Mouse (Mus musculus): ENCODE data around the gene Aak1. TPM values are rescaled to one million over a fixed set of nuclear protein-coding genes. Genes with fewer than 3 reads are reported as not detected.

The Aak1 gene
- polyA plus RNA-seq, 1 experiment from 2014 or later: 2.2 TPM

- Histone ChIP-seq H3K9me3 (ENCODE audit: low read length) (no peaks in the 10 kb centered on the region), H3K4me3 (ENCODE audit: low read depth, low read length) (no peak overlapping the region), H3K27me3 (ENCODE audit: insufficient read depth, low read length) (no peaks in the 10 kb centered on the region), H3K36me3 (replicated peaks; ENCODE audit: insufficient read depth, low read length) (peaks cover 15% of the 10 kb centered on the region), H3K9ac (replicated peaks) (no peak overlapping the region), H3K4me1 (ENCODE audit: insufficient read depth) (peaks cover 3% of the 10 kb centered on the region), H3K4me2 (ENCODE audit: low read depth, low read length) (no peak overlapping the region), H3K27ac (ENCODE audit: low read depth) (no peak overlapping the region)
- 84% methylated on average over 6 of the region's 6 CpGs for WGBS (ENCODE audit: insufficient replicate concordance)
- DNase-seq: no peak
- ATAC-seq: no peak
- TF ChIP-seq EP300 (IDR thresholded peaks at IDR 0.05; ENCODE audit: low read depth): no peak
- no peak for TF ChIP-seq CTCF (IDR thresholded peaks at IDR 0.05; ENCODE audit: low read depth)
Observed at GRCm38 (mm10) chr6:86997360-86997759, 148.0 kb downstream of the Aak1 start.

- Histone ChIP-seq H3K4me3 (ENCODE audit: low read depth, low read length) (no peak overlapping the region), H3K4me2 (ENCODE audit: low read depth, low read length) (no peak overlapping the region), H3K9me3 (ENCODE audit: low read length) (no peaks in the 10 kb centered on the region), H3K9ac (replicated peaks) (no peak overlapping the region), H3K27me3 (ENCODE audit: insufficient read depth, low read length) (no peaks in the 10 kb centered on the region), H3K4me1 (ENCODE audit: insufficient read depth) (peaks cover 7% of the 10 kb centered on the region), H3K36me3 (replicated peaks; ENCODE audit: insufficient read depth, low read length) (peaks cover 15% of the 10 kb centered on the region), H3K27ac (ENCODE audit: low read depth) (no peak overlapping the region)
- DNase-seq (no peak), ATAC-seq (peak; percentile 68)
- 71% methylated on average over 6 of the region's 6 CpGs for WGBS (ENCODE audit: insufficient replicate concordance)
- TF ChIP-seq CTCF (IDR thresholded peaks at IDR 0.05; ENCODE audit: low read depth): no peak
- TF ChIP-seq EP300 (IDR thresholded peaks at IDR 0.05; ENCODE audit: low read depth): no peak
Observed at GRCm38 (mm10) chr6:87001995-87002394, 152.7 kb downstream of the Aak1 start.

- peaks cover 12% of the 10 kb centered on the region for H3K36me3 ChIP-seq (replicated peaks; ENCODE audit: insufficient read depth, low read length)
- no peaks in the 10 kb centered on the region for H3K9me3 ChIP-seq (ENCODE audit: low read length)
- DNase-seq (peak; percentile 84), ATAC-seq (peak; percentile 57; the same call in 1 of the 2 replicates)
- peaks cover 7% of the 10 kb centered on the region for H3K4me1 ChIP-seq (ENCODE audit: insufficient read depth)
- no peak overlapping the region for H3K4me3 ChIP-seq (ENCODE audit: low read depth, low read length)
- no peak overlapping the region for H3K9ac ChIP-seq (replicated peaks)
- no peak overlapping the region for H3K4me2 ChIP-seq (ENCODE audit: low read depth, low read length)
- H3K27me3 ChIP-seq (ENCODE audit: insufficient read depth, low read length): no peaks in the 10 kb centered on the region
- H3K27ac ChIP-seq (ENCODE audit: low read depth): no peak overlapping the region
- WGBS (ENCODE audit: insufficient replicate concordance): 38% methylated on average over 8 of the region's 8 CpGs
- TF ChIP-seq CTCF (IDR thresholded peaks at IDR 0.05; ENCODE audit: low read depth): peak; percentile 92
- TF ChIP-seq EP300 (IDR thresholded peaks at IDR 0.05; ENCODE audit: low read depth): no peak
Observed at GRCm38 (mm10) chr6:87002521-87003055, 153.3 kb downstream of the Aak1 start.

- TF ChIP-seq CTCF (IDR thresholded peaks at IDR 0.05; ENCODE audit: low read depth) (no peak), EP300 (IDR thresholded peaks at IDR 0.05; ENCODE audit: low read depth) (no peak)
- Histone ChIP-seq H3K27ac (ENCODE audit: low read depth) (no peak overlapping the region), H3K36me3 (replicated peaks; ENCODE audit: insufficient read depth, low read length) (no peaks in the 10 kb centered on the region), H3K4me2 (ENCODE audit: low read depth, low read length) (no peak overlapping the region), H3K4me3 (ENCODE audit: low read depth, low read length) (no peak overlapping the region), H3K9me3 (ENCODE audit: low read length) (no peaks in the 10 kb centered on the region), H3K9ac (replicated peaks) (no peak overlapping the region), H3K27me3 (ENCODE audit: insufficient read depth, low read length) (no peaks in the 10 kb centered on the region), H3K4me1 (ENCODE audit: insufficient read depth) (peaks cover 7% of the 10 kb centered on the region)
- WGBS (ENCODE audit: insufficient replicate concordance): 62% methylated on average over 2 of the region's 2 CpGs
- no peak for DNase-seq
- ATAC-seq: no peak
Observed at GRCm38 (mm10) chr6:87004099-87004498, 154.8 kb downstream of the Aak1 start.

GRCm38 (mm10) chr6:87005577-87005976 lies 156.3 kb downstream of the Aak1 start:
- H3K4me2 ChIP-seq (ENCODE audit: low read depth, low read length): no peak overlapping the region
- ATAC-seq: no peak
- no peaks in the 10 kb centered on the region for H3K9me3 ChIP-seq (ENCODE audit: low read length)
- DNase-seq: no peak
- H3K9ac ChIP-seq (replicated peaks): no peak overlapping the region
- H3K4me3 ChIP-seq (ENCODE audit: low read depth, low read length): no peak overlapping the region
- TF ChIP-seq CTCF (IDR thresholded peaks at IDR 0.05; ENCODE audit: low read depth) (no peak), EP300 (IDR thresholded peaks at IDR 0.05; ENCODE audit: low read depth) (no peak)
- no peak overlapping the region for H3K27ac ChIP-seq (ENCODE audit: low read depth)
- no peaks in the 10 kb centered on the region for H3K27me3 ChIP-seq (ENCODE audit: insufficient read depth, low read length)
- H3K36me3 ChIP-seq (replicated peaks; ENCODE audit: insufficient read depth, low read length): no peaks in the 10 kb centered on the region
- peaks cover 16% of the 10 kb centered on the region for H3K4me1 ChIP-seq (ENCODE audit: insufficient read depth)

GRCm38 (mm10) chr6:87008887-87009286 lies 159.6 kb downstream of the Aak1 start, which contains the start of gene Nfu1:
Nfu1 (plus strand) TSS chr6:87009236.
- H3K4me2 ChIP-seq (ENCODE audit: low read depth, low read length): peak within 1 kb of the TSS; percentile 96
- peaks cover 12% of the 10 kb centered on the region for H3K4me1 ChIP-seq (ENCODE audit: insufficient read depth)
- peaks cover 8% of the 10 kb centered on the region for H3K36me3 ChIP-seq (replicated peaks; ENCODE audit: insufficient read depth, low read length)
- no peaks in the 10 kb centered on the region for H3K9me3 ChIP-seq (ENCODE audit: low read length)
- no peak for DNase-seq
- ATAC-seq: no peak
- peak within 1 kb of the TSS; percentile 97 for H3K27ac ChIP-seq (ENCODE audit: low read depth)
- no peak for TF ChIP-seq CTCF (IDR thresholded peaks at IDR 0.05; ENCODE audit: low read depth)
- no peak for TF ChIP-seq EP300 (IDR thresholded peaks at IDR 0.05; ENCODE audit: low read depth)
- H3K9ac ChIP-seq (replicated peaks): peak within 1 kb of the TSS; percentile 99
- H3K27me3 ChIP-seq (ENCODE audit: insufficient read depth, low read length): no peaks in the 10 kb centered on the region
- WGBS (ENCODE audit: insufficient replicate concordance): 69% methylated on average over 6 of the region's 6 CpGs
- peak within 1 kb of the TSS; percentile 98 for H3K4me3 ChIP-seq (ENCODE audit: low read depth, low read length)

Data from liver, postnatal 0 days (tissue).